Mouse (Mus musculus) heart, postnatal 0 days (tissue): ENCODE data around the gene 3110082I17Rik. TPM values are rescaled to one million over a fixed set of nuclear protein-coding genes. Genes with fewer than 3 reads are reported as not detected.
A peak's percentile ranks its signal among the peaks of the same experiment; 100 is the strongest.

Experiments used
- ATAC-seq: fragments of 200-750 bp; cut with Nextera tagmentation; 2 replicates; pipeline ENCODE4 v1.8.0; 2017; ENCODE audit warnings: low read depth, moderate number of reproducible peaks, moderate library complexity; ENCODE audit not compliant: insufficient read depth
- DNase-seq: peaks from one replicate; pipeline ENCODE4 v3.0.0-alpha.2; 2016; ENCODE audit warnings: low spot score
- H3K27ac ChIP-seq: fragments of 300-500 bp; sonication (generic); 2 replicates; pipeline ENCODE4 v1.5.1; 2014; ENCODE audit warnings: low read depth, mild to moderate bottlenecking
- H3K27me3 ChIP-seq: fragments of 300-500 bp; sonication (generic); 2 replicates; pipeline ENCODE4 v1.6.1; 2014; ENCODE audit warnings: low read length, mixed read lengths; ENCODE audit not compliant: control insufficient read depth, insufficient read depth
- H3K36me3 ChIP-seq: fragments of 300-500 bp; sonication (generic); replicated peaks from 2 replicates; pipeline ENCODE4 v1.6.1; 2014; ENCODE audit warnings: low read length, mixed read lengths; ENCODE audit not compliant: control insufficient read depth, insufficient read depth
- H3K4me1 ChIP-seq: fragments of 300-500 bp; sonication (generic); 2 replicates; pipeline ENCODE4 v1.6.1; 2014; ENCODE audit warnings: antibody characterized with exemption; ENCODE audit not compliant: control insufficient read depth, insufficient read depth
- H3K4me2 ChIP-seq: fragments of 300-500 bp; sonication (generic); 2 replicates; pipeline ENCODE4 v1.6.1; 2014; ENCODE audit warnings: low read depth, mild to moderate bottlenecking, low read length, moderate library complexity
- H3K4me3 ChIP-seq: fragments of 300-500 bp; sonication (generic); 2 replicates; pipeline ENCODE4 v1.5.1; 2014; ENCODE audit warnings: low read depth, low read length
- H3K9ac ChIP-seq: fragments of 300-500 bp; sonication (generic); replicated peaks from 2 replicates; pipeline ENCODE4 v1.6.1; 2014; ENCODE audit warnings: low read depth, low read length, mixed read lengths
- H3K9me3 ChIP-seq: fragments of 300-500 bp; sonication (generic); replicated peaks from 2 replicates; pipeline ENCODE4 v1.6.1; 2016; ENCODE audit warnings: low read length; ENCODE audit not compliant: control insufficient read depth
- CTCF ChIP-seq: IDR thresholded peaks from 2 replicates; pipeline ENCODE4 v1.5.1; 2016; ENCODE audit warnings: antibody characterized with exemption, control low read depth, low read depth
- EP300 ChIP-seq: IDR thresholded peaks from 2 replicates; pipeline ENCODE4 v1.6.1; 2016; ENCODE audit warnings: antibody characterized with exemption, low read depth
- WGBS: fragments of 180-500 bp; shearing (Covaris S2); extraction: QIAGEN DNeasy Blood & Tissue Kit; methylation state at CpG from one replicate; pipeline ENCODE4 v1.1.7; 2014; 5-methylcytosine and 5-hydroxymethylcytosine counted together
- polyA plus RNA-seq: library from polyadenylated mRNA; unstranded; fragments of >200 nt; fragmentation: Nextera tagmentation; extraction: Ambion mirVana; gene quantifications from 2 replicates; pipeline ENCODE4 v1.2.1, GENCODE M21; 2015
- total RNA-seq: library from RNA; depleted of rRNA; stranded (reverse); fragments of >200 nt; gene quantifications from 2 replicates; pipeline ENCODE4 v1.2.3, GENCODE M21; 2014; ENCODE audit warnings: low replicate concordance

The 3110082I17Rik gene
- total and polyA plus RNA-seq, 2 experiments from 2014 or later, result 5.9 to 10.6 TPM

DNA sequence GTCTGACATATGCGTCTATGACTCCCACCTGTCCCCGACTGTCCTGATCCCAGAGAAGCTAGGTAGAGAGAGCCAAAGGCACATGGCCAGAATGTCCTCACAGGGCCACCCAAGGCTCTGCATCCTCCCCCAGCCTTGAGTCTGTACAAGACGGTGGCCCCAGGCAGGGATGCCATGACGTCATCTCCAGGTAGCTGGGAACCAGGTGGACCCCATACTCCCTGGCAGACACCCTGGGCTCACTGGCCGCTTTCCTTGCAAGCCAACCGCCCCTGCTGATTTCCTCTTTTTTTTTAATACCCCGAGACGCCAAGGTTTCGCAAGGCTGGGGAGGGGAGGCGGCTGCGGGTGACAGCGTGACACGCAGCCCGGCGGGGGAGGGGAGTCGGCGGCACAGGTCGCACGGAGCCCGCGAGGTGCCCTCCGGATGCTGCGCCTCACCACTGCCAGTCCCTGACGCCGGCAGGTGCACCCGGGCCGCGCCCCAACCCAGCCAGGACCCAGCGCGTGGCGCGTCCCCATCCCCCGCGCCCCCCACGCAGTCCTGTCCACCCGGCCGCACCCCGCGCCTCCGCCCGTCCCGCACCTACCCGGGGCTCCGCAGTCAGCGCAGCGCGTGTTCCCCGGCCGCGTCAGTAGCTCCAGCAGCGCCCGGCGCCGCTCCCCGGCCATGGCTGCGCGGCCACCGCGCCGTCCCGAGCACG, 135.5 kb downstream of the 3110082I17Rik start:
- Histone ChIP-seq H3K27ac (no peak overlapping the region), H3K9ac (peak overlapping the region; percentile 67), H3K4me3 (peak overlapping the region; percentile 56), H3K4me1 (peaks cover 6% of the 10 kb centered on the region; the same call in 1 of the 2 replicates), H3K36me3 (no peaks in the 10 kb centered on the region), H3K9me3 (no peaks in the 10 kb centered on the region), H3K27me3 (peaks cover 36% of the 10 kb centered on the region), H3K4me2 (peak overlapping the region; percentile 96)
- 6% methylated on average over 24 of the region's 62 CpGs for WGBS
- ATAC-seq (peak; percentile 18), DNase-seq (no peak)
- TF ChIP-seq CTCF (no peak), EP300 (no peak)

DNA sequence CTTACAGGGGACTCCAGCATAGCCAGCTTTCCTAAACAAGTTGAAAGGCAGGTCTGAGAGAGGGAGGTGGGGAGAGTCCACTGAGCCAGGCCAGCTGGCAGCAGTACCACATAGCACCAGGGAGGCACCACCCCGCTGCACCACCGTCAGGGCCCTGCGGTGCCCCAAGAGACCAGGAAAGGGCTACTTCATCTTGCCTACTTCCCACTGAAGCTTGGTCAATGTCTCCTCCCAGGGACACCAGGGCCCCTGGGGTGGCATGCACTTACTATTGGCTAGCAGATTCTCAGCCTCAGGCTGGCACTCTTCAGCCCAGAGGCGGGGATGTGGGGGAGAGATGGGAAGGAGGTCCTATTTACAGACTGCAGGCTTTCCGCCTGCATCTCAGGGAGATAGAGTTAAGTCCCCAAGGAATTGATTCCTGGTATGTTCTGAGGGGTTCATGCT, 136.3 kb downstream of the 3110082I17Rik start:
- peak overlapping the region; percentile 96; the same call in 1 of the 2 replicates for H3K4me2 ChIP-seq
- H3K4me3 ChIP-seq, result no peak overlapping the region
- H3K4me1 ChIP-seq, result peaks cover 6% of the 10 kb centered on the region; the same call in 1 of the 2 replicates
- ATAC-seq, result peak; percentile 57
- H3K27me3 ChIP-seq, result peaks cover 36% of the 10 kb centered on the region
- no peak overlapping the region for H3K27ac ChIP-seq
- no peak for TF ChIP-seq EP300
- WGBS, result 50% methylated on average over 5 of the region's 5 CpGs
- no peak for DNase-seq
- H3K9ac ChIP-seq, result no peak overlapping the region
- no peaks in the 10 kb centered on the region for H3K9me3 ChIP-seq
- no peaks in the 10 kb centered on the region for H3K36me3 ChIP-seq

DNA sequence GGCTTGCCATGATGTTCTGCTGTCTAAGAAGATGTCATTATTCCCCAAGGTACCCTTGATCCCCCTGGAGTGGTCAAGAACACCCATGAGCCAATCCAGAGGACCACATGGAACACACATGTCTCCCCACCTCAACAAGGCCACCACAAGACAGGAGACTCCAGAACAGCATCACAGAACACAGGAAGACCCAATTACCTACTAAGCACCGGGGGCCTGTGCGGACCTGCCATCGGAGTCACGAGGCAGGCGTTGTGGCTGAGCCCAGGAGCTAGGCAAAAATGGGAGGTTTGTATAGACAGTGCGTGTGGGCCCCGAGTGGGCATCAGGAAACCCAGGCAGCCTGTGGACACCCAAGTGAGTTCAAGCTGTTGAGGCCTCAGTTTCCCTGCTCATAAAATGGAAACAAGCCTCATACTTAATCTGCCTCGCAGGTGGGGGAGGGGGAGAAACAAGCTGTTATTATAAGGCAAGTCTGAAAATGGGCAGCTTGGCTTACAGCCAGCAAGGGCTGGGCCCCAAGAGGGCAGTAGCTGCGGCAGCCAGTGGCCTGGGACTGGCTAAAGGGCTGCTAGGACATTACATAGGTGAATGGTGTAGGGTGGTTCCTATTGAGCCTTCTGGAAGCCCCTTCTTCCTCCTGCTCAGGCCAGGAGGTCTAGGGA, 136.9 kb downstream of the 3110082I17Rik start:
- H3K36me3 ChIP-seq, result no peaks in the 10 kb centered on the region
- peaks cover 36% of the 10 kb centered on the region for H3K27me3 ChIP-seq
- 76% methylated on average over 9 of the region's 9 CpGs for WGBS
- no peak overlapping the region for H3K9ac ChIP-seq
- TF ChIP-seq CTCF (no peak), EP300 (no peak)
- H3K4me3 ChIP-seq, result no peak overlapping the region
- DNase-seq (no peak), ATAC-seq (no peak)
- no peaks in the 10 kb centered on the region for H3K9me3 ChIP-seq
- no peak overlapping the region for H3K4me2 ChIP-seq
- no peak overlapping the region for H3K27ac ChIP-seq
- peaks cover 6% of the 10 kb centered on the region; the same call in 1 of the 2 replicates for H3K4me1 ChIP-seq

DNA sequence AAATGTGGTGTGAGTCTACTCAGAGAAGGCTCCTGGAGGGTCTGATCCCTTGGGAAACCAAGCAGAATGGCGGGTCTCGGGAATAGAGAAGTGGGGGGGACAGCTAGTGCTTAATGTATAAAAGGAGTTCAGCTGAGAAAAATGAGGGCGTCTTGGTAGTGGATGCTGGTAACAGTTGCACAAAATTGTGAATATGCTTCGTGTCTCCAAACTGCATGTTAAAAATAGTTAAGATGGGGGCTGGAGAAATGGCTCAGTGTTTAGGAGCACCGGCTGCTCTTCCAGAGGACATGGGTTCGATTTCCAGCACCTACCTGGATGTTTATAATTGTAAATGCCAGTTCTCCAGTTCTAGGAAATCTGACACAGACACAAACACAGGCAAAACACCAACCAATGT, 139.0 kb downstream of the 3110082I17Rik start:
- Histone ChIP-seq H3K9me3 (no peaks in the 10 kb centered on the region), H3K27ac (no peak overlapping the region), H3K4me2 (no peak overlapping the region), H3K9ac (no peak overlapping the region), H3K4me1 (peaks cover 6% of the 10 kb centered on the region; the same call in 1 of the 2 replicates), H3K36me3 (no peaks in the 10 kb centered on the region), H3K4me3 (no peak overlapping the region), H3K27me3 (peaks cover 33% of the 10 kb centered on the region)
- TF ChIP-seq EP300 (no peak), CTCF (no peak)
- no peak for ATAC-seq
- DNase-seq, result no peak
- 80% methylated on average over 6 of the region's 6 CpGs for WGBS

DNA sequence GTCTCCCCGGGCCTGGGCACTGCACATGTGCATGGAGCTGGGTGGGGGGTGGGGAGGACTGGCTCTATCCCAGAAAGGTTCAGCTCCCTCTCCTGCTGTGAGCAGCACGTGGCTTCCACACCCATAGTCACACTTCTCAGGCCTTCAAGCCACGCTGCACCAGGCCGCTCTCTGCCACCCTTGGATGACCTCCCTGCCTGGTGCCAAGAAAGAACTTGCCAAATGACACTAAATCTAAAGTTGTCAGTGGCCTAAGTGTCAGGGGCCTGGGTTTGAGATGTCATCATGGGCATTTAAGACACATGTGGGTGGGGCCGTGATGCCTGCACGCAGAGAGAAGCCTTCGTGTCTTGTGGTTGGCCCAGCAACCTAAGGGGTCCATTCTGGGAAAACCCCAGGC, 139.9 kb downstream of the 3110082I17Rik start:
- Histone ChIP-seq H3K27ac (no peak overlapping the region), H3K4me1 (peaks cover 6% of the 10 kb centered on the region; the same call in 1 of the 2 replicates), H3K27me3 (peaks cover 24% of the 10 kb centered on the region), H3K9me3 (no peaks in the 10 kb centered on the region), H3K4me2 (no peak overlapping the region), H3K9ac (no peak overlapping the region), H3K4me3 (no peak overlapping the region), H3K36me3 (no peaks in the 10 kb centered on the region)
- DNase-seq (no peak), ATAC-seq (no peak)
- TF ChIP-seq CTCF (no peak), EP300 (no peak)
- WGBS, result 65% methylated on average over 7 of the region's 7 CpGs
